Mouse (Mus musculus) layer of hippocampus, postnatal 10 days (tissue): ENCODE measurements at regions not wholly inside any gene's neighbourhood (a gene's known extent, or its start where the extent isn't known, plus 50 kb on each side); places are given as distances from the start of the nearest gene placed in this dataset.

Experiments used
- DNase-seq, 2 experiments: peaks; one replicate each; pipeline ENCODE4 v3.0.0; 2021; ENCODE audit warnings: low spot score in 2 of 2

GRCm38 (mm10) chr6:55627228-55627627 lies 53.8 kb downstream of the Neurod6 start:
- DNase-seq, result no peak

- DNase-seq, result no peak
Observed at GRCm38 (mm10) chr6:55620366-55620765, 60.7 kb downstream of the Neurod6 start.

DNA sequence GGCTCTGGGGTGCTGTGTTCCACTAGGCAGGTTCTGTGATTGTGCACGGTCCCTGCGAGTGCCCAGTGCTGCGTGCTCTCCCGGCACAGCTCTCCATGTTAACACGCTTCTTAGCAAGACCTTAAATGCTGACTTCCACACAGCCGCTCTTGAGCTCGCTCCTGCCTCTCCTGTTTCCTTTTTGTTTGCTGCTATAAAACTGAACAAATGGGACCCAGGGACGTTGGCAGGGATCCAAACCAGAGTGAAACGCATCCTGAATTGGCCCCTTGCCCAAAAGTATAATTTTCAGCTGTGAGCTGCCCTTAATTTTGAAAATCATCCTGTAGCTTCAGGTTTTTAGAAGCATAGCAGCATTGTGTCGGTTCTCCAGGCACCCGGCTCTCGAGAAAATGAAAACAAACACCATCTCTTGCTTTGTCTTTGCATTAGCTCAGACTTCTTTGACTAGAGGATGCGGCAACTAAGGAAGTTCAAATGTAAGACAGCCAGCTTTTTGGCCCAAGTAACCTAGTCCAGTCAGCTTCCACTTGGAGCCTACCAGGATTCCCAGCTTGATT lies 63.1 kb downstream of the Neurod6 start:
- peak; percentile 63 to 71 for DNase-seq

- DNase-seq, result no peak
Observed at GRCm38 (mm10) chr6:55610395-55610794, 70.7 kb downstream of the Neurod6 start.

DNA sequence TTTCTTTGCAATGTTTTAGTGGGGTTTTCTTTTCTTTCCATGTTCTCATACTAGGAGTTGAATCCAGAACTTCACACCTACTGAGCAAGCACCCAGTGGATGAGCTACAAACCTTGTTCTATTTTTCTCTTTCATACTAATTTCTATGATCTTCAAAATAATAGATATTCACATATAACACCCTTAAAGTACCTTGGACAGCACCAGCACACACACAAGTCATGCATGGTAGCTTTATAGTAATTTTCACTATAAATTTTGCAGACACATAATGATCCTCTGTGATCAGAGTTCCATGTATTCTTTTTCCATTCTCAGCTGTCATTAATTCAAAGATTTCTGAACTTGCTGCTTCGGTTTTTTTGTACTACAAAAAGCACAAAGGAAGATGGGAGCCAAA lies 71.1 kb downstream of the Neurod6 start:
- no peak for DNase-seq

DNA sequence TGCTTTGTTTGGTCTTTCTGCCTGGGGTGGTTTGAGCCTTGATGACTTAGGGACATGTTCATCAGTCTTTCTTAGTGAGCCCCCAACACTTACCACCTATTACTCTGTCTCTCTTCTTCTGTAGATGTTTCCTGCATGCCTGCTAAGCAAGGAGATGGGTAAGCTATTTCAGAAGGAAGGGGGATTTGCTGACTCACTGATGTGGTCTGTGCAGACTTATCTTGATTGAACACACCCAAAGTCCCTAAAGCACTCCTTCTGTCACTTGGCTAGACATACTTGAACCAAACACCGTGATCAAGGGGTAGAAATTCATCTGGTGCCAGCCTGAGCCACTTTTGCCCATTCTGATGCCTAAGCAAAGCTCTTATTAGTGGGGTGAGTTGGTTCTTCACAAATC lies 72.0 kb downstream of the Neurod6 start:
- DNase-seq, result no peak

GRCm38 (mm10) chr6:55597088-55597487 lies 84.0 kb downstream of the Neurod6 start:
- no peak for DNase-seq

- no peak for DNase-seq
Observed at GRCm38 (mm10) chr6:55592126-55592525, 88.9 kb downstream of the Neurod6 start.

- DNase-seq, result no peak
Observed at GRCm38 (mm10) chr6:55581106-55581505, 100.0 kb downstream of the Neurod6 start.

DNA sequence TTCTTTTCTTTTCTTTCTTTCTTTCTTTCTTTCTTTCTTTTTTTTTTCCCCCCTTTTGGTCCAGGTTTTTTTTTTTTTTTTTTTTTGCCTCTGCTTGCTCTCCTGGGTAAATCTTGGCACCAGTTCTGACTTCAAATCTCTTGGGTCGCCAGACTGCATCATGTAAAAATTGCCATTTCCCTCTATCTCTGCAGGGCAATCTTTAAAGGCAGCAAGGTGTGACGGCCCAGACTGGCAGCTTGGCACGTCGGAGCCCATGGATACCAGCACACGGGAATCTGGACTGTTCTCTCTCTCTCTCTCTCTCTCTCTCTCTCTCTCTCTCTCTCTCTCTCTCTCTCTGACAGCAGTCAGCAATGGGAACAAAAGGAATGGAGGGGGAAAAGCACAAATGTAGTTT lies 101.0 kb downstream of the Neurod6 start:
- DNase-seq, result no peak

GRCm38 (mm10) chr6:55579611-55580010 lies 101.5 kb downstream of the Neurod6 start:
- DNase-seq, result peak in 1 of 2 experiments; percentile 29

GRCm38 (mm10) chr6:55579105-55579504 lies 102.0 kb downstream of the Neurod6 start:
- DNase-seq, result peak; percentile 54 to 56

- DNase-seq, result no peak
Observed at GRCm38 (mm10) chr6:55578051-55578450, 103.0 kb downstream of the Neurod6 start.

DNA sequence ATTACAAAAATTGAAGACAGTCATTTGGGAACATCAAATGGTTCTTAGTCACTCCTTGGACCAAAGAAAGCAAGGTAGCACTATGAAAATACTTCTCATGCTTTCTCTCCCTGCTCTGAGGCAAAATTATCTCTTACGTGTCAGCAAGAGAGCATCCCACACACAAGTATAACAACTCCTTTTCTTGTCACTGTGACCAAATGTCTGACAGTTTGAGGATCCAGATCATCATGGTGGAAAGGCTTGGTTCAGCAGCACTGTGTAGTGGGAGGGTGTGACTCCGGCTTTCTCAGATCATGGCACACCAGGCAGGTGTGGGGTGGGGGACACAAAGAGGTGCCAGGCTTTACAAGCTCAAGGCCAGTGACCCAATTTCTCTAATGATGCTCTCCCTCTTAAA lies 113.5 kb downstream of the Neurod6 start:
- no peak for DNase-seq

GRCm38 (mm10) chr6:55565260-55566209 lies 113.8 kb downstream of the Adcyap1r1 start:
- DNase-seq, result no peak

- peak; percentile 27 to 60 for DNase-seq
Observed at GRCm38 (mm10) chr6:55560606-55561005, 108.8 kb downstream of the Adcyap1r1 start.

GRCm38 (mm10) chr6:55559797-55560196 lies 108.0 kb downstream of the Adcyap1r1 start:
- DNase-seq, result no peak
